Mouse (Mus musculus) liver, postnatal 0 days (tissue): Measurements from ENCODE around the gene Rnf216.

Experiments
- CTCF ChIP-seq: sonication (generic); IDR thresholded peaks from 2 replicates; pipeline ENCODE4 v1.5.1; 2016; ENCODE audit warnings: antibody characterized with exemption, low read depth
- EP300 ChIP-seq: IDR thresholded peaks from 2 replicates; pipeline ENCODE4 v1.6.1; 2016; ENCODE audit warnings: antibody characterized with exemption, low read depth, mild to moderate bottlenecking

- TF ChIP-seq CTCF: no peak
- TF ChIP-seq EP300: no peak
These were observed 12.8 kb upstream of the Rnf216 start for GRCm38 (mm10) chr5:143125601-143126000.
